Mouse (Mus musculus): ENCODE measurements around the gene Pnmal2.

DNA sequence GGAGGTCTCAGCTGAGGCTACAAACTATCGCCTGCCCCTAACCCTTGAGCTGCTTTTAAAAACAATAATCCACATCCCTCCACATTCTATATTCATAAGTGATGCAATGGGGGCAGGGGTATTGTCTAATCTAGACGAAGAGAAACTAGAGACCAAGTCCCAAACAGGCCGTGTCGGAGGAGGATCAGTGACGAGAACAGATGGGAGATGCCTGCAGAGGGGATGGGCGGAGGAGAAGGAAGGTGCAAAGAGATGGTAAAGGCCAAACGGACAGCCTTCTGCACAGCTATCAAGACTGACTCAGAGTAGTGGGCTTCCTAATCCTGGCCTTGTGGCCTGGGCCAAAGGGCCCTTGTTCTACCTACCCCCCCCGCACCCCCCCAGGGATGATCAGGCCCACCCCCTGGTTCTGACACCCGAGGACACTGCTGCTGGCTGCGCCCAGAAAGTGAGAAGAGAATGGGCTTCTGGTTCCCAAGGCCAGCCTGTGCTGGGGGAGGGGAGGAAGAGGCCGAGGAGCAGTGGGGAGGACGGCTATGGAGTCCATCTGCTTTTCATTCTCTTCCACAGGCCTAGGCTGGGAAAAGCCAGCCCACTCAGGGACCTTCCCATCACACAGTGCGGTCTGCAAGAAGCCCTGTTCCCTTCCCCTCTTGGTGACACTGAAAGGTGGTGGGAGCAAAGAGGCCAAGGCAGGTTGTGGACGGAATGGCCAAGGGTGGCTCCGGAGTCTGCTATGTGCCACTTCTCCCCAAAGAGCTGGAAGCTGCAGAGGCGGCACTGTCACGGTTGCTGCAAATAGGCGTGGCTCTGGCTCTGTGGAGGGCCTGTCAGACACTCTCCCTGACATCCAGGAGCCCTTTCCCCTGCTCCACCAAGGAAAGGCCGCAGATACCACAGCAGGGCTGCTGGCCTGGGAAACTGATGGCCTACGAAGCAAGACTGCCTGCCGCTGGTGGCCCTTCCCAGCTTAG is 23.4 kb upstream of the Pnmal2 start:
- TF ChIP-seq POLR2A (IDR thresholded peaks at IDR 0.05; ENCODE audit: insufficient read depth, low read depth, low read length) (no peak), CTCF (IDR thresholded peaks at IDR 0.05; ENCODE audit: insufficient read depth, low read depth, low read length) (no peak)
